Mouse (Mus musculus) intestine, postnatal 0 days (tissue): ENCODE measurements at regions not wholly inside any gene's neighbourhood (a gene's known extent, or its start where the extent isn't known, plus 50 kb on each side); places are given as distances from the start of the nearest gene placed in this dataset.

Experiments used
- ATAC-seq: fragments of 200-750 bp; cut with Nextera tagmentation; 2 replicates; pipeline ENCODE4 v1.8.0; 2017; ENCODE audit warnings: mild to moderate bottlenecking, moderate TSS enrichment, moderate library complexity
- H3K27ac ChIP-seq: fragments of 300-500 bp; sonication (generic); 2 replicates; pipeline ENCODE4 v1.5.1; 2014; ENCODE audit warnings: mild to moderate bottlenecking, low read depth, low read length, moderate library complexity
- H3K27me3 ChIP-seq: fragments of 300-500 bp; sonication (generic); replicated peaks from 2 replicates; pipeline ENCODE4 v1.6.1; 2014; ENCODE audit warnings: low read length, mixed read lengths; ENCODE audit not compliant: control insufficient read depth, insufficient read depth
- H3K36me3 ChIP-seq: fragments of 300-500 bp; sonication (generic); 2 replicates; pipeline ENCODE4 v1.6.1; 2014; ENCODE audit warnings: mild to moderate bottlenecking, moderate library complexity; ENCODE audit not compliant: control insufficient read depth, insufficient read depth
- H3K4me1 ChIP-seq: fragments of 300-500 bp; sonication (generic); replicated peaks from 2 replicates; pipeline ENCODE4 v1.6.1; 2014; ENCODE audit warnings: antibody characterized with exemption, low read length, mixed read lengths; ENCODE audit not compliant: control insufficient read depth, insufficient read depth
- H3K4me2 ChIP-seq: fragments of 300-500 bp; sonication (generic); replicated peaks from 2 replicates; pipeline ENCODE4 v1.6.1; 2014; ENCODE audit warnings: low read depth, mild to moderate bottlenecking, moderate library complexity
- H3K4me3 ChIP-seq: fragments of 300-500 bp; sonication (generic); 2 replicates; pipeline ENCODE4 v1.5.1; 2014; ENCODE audit warnings: low read depth, low read length
- H3K9ac ChIP-seq: fragments of 300-500 bp; sonication (generic); 2 replicates; pipeline ENCODE4 v1.6.1; 2014; ENCODE audit warnings: mild to moderate bottlenecking, low read depth, low read length
- H3K9me3 ChIP-seq: fragments of 300-500 bp; sonication (generic); 2 replicates; pipeline ENCODE4 v1.6.1; 2016; ENCODE audit warnings: mixed run types; ENCODE audit not compliant: control insufficient read depth
- CTCF ChIP-seq: sonication (generic); IDR thresholded peaks from 2 replicates; pipeline ENCODE4 v1.5.1; 2016; ENCODE audit warnings: low read depth, mild to moderate bottlenecking, control low read depth, antibody characterized with exemption, moderate library complexity
- WGBS: fragments of 180-500 bp; shearing (Covaris S2); extraction: QIAGEN DNeasy Blood & Tissue Kit; methylation state at CpG from one replicate; pipeline ENCODE4 v1.1.7; 2014; 5-methylcytosine and 5-hydroxymethylcytosine counted together

DNA sequence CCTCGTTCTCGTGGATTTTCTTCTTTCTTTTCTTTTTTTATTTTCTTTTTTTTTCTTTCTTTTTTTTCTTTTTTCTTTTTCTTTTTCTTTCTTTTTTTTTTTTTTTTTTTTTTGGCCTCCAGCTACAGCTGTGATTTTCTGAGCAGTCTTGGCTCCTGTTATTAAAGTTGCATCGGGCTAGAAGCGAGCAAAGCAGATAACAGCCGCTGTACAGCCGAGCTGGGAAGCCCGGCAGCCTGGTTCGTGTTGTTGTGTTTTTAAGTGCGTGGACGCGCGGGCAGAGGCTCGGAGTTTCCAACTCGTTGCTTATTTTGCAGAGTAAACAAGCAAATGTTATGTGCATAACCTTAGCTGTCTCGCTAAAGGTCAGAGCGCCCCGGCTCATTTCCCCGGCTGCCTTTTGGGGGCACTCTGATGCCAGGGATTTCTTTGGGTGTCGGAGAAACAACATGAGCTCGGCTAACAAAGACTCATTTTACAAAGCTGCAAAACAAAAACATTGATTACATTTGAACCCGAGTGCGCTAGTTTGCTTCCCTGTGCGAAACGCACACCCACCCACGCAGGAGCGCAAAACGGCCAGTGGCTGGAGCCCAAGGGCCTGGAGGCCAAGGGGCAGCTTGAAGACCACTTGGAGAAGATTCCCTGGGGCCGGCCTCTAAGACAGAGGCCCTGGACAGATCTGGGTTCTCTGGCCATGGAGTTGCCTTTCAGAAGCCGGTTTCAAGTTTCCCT, 344.3 kb upstream of the Mki67 start:
- Histone ChIP-seq H3K9me3 (no peaks in the 10 kb centered on the region), H3K4me2 (peak overlapping the region; percentile 56), H3K9ac (peak overlapping the region; percentile 40; the same call in 1 of the 2 replicates), H3K27me3 (no peaks in the 10 kb centered on the region), H3K4me3 (peak overlapping the region; percentile 24), H3K36me3 (no peaks in the 10 kb centered on the region), H3K4me1 (no peaks in the 10 kb centered on the region), H3K27ac (no peak overlapping the region)
- TF ChIP-seq CTCF, result peak; percentile 58
- WGBS, result 11% methylated on average over 29 of the region's 29 CpGs
- no peak for ATAC-seq

DNA sequence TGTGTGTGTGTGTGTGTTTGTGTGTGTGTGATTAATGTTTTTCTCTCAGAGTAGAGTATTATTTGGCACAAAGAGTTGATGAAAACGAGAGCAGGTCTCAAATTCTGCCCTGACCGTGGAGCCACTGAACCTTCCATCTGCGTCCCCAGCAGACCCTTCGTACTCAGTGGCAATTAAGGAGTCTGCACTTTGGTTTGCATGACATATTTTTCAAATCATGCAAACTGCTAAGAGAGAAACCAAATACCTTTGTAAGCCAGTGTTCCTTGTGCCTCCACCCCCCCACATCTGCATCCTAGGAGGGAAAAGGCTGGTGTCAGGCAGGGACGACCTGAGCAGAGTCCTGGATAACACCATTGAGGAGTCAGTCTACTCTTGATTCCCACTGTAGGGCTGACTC, 346.5 kb upstream of the Mki67 start:
- Histone ChIP-seq H3K36me3 (no peaks in the 10 kb centered on the region), H3K9me3 (no peaks in the 10 kb centered on the region), H3K27me3 (no peaks in the 10 kb centered on the region), H3K4me2 (no peak overlapping the region), H3K4me1 (no peaks in the 10 kb centered on the region), H3K9ac (no peak overlapping the region), H3K27ac (no peak overlapping the region), H3K4me3 (no peak overlapping the region)
- TF ChIP-seq CTCF, result no peak
- no peak for ATAC-seq
- 65% methylated on average over 5 of the region's 5 CpGs for WGBS

DNA sequence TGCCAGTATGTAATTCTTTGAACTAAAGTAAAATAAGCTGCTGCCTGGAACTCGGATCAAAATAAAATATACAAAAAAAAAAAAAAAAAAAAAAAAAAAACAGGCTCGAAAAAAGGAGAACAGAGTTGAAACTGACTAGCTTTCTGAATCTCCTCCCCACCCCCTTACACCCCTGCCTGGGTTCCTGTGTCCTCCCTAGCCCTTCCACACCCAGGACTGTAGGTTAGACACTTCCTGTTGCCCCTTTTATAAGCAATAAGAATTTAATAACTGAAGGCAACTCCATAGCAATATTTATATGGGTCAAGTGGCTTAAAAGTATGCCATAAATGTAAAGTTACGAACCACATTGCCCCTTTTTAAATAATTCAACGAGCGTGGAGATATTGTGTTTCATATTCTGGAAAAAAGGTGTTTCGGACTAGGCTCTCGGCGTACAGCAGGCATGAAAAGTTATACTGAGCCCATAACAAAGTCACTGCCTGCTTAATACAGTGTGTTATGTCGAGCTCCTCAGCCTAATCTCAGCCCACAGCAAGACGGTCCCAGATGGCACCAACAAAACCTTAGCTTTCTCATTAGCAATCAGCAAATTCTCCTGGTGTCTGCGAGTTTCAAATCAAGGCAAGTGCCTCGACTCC, 349.0 kb upstream of the Mki67 start:
- 74% methylated on average over 12 of the region's 12 CpGs for WGBS
- no peak overlapping the region for H3K9ac ChIP-seq
- no peaks in the 10 kb centered on the region for H3K27me3 ChIP-seq
- TF ChIP-seq CTCF, result no peak
- ATAC-seq, result no peak
- H3K9me3 ChIP-seq, result no peaks in the 10 kb centered on the region
- H3K27ac ChIP-seq, result no peak overlapping the region
- H3K4me3 ChIP-seq, result no peak overlapping the region
- H3K4me2 ChIP-seq, result no peak overlapping the region
- no peaks in the 10 kb centered on the region for H3K4me1 ChIP-seq
- no peaks in the 10 kb centered on the region for H3K36me3 ChIP-seq

DNA sequence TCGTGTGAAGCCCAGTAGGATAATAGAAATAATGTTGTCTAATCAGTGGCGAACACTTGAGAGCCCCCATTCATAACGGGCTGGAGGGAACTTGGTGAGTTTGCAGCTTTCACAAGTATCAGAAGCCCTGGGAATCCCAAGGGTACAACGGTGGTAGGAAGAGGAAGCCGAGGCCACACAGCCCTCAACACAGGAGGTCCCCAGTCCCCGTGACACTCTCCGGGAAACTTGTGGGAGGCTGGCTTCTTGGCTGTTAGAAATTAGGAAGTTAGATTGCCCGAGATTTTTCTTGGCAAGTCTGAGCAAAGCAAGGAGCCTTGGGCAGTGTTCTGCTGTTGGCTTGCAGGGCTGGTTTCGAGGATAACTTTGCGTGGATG, 349.5 kb upstream of the Mki67 start:
- no peaks in the 10 kb centered on the region for H3K36me3 ChIP-seq
- H3K27me3 ChIP-seq, result no peaks in the 10 kb centered on the region
- WGBS, result 71% methylated on average over 10 of the region's 10 CpGs
- H3K4me2 ChIP-seq, result no peak overlapping the region
- no peak for ATAC-seq
- H3K9me3 ChIP-seq, result no peaks in the 10 kb centered on the region
- TF ChIP-seq CTCF, result no peak
- H3K9ac ChIP-seq, result no peak overlapping the region
- no peaks in the 10 kb centered on the region for H3K4me1 ChIP-seq
- H3K4me3 ChIP-seq, result no peak overlapping the region
- no peak overlapping the region for H3K27ac ChIP-seq

DNA sequence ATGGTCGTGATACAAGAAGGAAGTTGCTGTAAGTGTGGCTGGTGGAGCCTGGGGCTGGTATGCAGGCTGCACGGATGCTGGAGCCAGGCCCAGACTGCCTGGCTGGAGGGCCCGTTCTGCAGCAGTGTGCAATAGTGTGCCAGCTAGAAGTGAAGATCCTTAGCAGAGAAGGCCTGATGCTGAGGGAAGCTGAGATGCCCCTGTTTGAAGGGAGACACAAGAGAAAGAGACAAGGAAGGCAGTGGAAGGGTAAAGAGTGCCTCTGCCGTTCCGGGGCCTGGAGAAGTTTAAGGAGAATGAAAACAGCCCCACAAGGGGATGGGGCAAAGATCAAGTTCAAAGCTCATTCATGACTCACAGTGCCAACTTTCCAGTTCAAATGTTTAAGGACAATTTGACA, 354.7 kb upstream of the Mki67 start:
- Histone ChIP-seq H3K27me3 (no peaks in the 10 kb centered on the region), H3K4me3 (no peak overlapping the region), H3K9ac (no peak overlapping the region), H3K9me3 (no peaks in the 10 kb centered on the region), H3K4me2 (no peak overlapping the region), H3K4me1 (no peaks in the 10 kb centered on the region), H3K36me3 (no peaks in the 10 kb centered on the region), H3K27ac (no peak overlapping the region)
- ATAC-seq, result no peak
- no peak for TF ChIP-seq CTCF
- WGBS, result 46% methylated on average over 5 of the region's 5 CpGs

DNA sequence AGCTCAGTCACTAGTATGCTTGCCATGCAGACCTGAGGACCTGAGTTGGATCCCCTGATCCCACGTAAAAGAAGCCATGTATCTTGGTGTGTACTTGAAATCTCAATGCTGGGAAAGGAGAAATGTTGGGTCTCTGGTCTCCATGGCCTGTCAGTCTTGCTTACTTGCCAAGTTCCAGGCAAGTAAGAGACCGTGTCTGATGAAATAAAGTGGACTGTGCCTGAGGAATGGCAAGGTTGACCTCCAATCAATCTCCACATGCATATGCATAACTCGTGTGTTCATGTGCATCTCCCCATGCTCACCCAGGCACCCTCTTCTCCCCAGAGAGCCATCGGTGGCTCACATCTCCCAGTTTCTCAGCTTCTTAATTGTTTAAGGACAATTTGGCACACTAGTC, 355.2 kb upstream of the Mki67 start:
- no peaks in the 10 kb centered on the region for H3K36me3 ChIP-seq
- no peak for ATAC-seq
- H3K9ac ChIP-seq, result no peak overlapping the region
- no peaks in the 10 kb centered on the region for H3K4me1 ChIP-seq
- 90% methylated on average over 4 of the region's 4 CpGs for WGBS
- no peak overlapping the region for H3K4me2 ChIP-seq
- no peaks in the 10 kb centered on the region for H3K27me3 ChIP-seq
- no peak for TF ChIP-seq CTCF
- H3K27ac ChIP-seq, result no peak overlapping the region
- H3K9me3 ChIP-seq, result no peaks in the 10 kb centered on the region
- H3K4me3 ChIP-seq, result no peak overlapping the region
